ENCODE assay signal across 18 mouse cellular contexts in the genomic region with DNA sequence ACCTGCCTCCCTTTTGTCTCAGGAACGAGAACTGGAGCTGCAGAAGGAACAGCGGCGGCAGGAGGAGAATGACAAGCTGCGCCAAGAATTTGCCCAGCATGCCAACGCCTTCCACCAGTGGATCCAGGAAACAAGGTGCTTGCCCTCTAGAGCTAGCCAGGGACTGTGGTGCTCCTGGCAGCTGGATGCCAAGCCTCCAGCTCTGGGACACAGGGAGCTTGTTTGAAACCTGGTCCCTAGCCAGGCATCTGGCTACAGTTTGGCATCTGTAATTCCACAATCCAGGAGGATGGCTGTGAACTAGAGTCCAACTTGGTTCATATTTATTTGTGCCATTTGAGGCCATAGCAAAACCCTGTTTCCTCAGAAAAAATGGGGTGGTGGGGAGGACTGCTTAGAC.
"Had no signal": no experiment of that assay in that cellular context is flagged by ENCODE, and none has a peak within 500 bp of the region (broad histone marks: within the 10 kb centered on the region; RNA-seq: fewer than 3 reads in every experiment).

No protein-coding gene starts in this region.

- ATAC-seq: midbrain, embryonic 15.5 days had no signal

- H3K27me3 ChIP-seq: midbrain, embryonic 12.5 days; midbrain, embryonic 15.5 days; neural tube, embryonic 13.5 days; neural tube, embryonic 15.5 days had no signal

- H3K4me3 ChIP-seq: midbrain, embryonic 10.5 days; midbrain, embryonic 12.5 days; midbrain, embryonic 15.5 days; myocyte; neural tube, embryonic 13.5 days; neural tube, embryonic 15.5 days had no signal

- H3K9ac ChIP-seq: lung, embryonic 14.5 days; midbrain, embryonic 12.5 days; midbrain, embryonic 15.5 days; neural tube, embryonic 13.5 days; neural tube, embryonic 15.5 days had no signal

- H3K27ac ChIP-seq: midbrain, embryonic 10.5 days; midbrain, embryonic 12.5 days; midbrain, embryonic 15.5 days; neural tube, embryonic 13.5 days; neural tube, embryonic 15.5 days had no signal

- H3K4me2 ChIP-seq: lung, embryonic 14.5 days; midbrain, embryonic 12.5 days; midbrain, embryonic 15.5 days; neural tube, embryonic 13.5 days; neural tube, embryonic 15.5 days had no signal

- H3K4me1 ChIP-seq: midbrain, embryonic 10.5 days; midbrain, embryonic 12.5 days; midbrain, embryonic 15.5 days; neural tube, embryonic 13.5 days; neural tube, embryonic 15.5 days had no signal

- DNase-seq: lung, adult 18-20 months; lung, embryonic 14.5 days; lung, postnatal 10 days; lung, postnatal 4 days; retina, postnatal 1 day; right cerebral cortex, adult 18-20 months; right cerebral cortex, postnatal 25 days; right cerebral cortex, postnatal 4 days; spleen, adult 18-20 months; thymus, adult 18-20 months; thymus, postnatal 14 days; thymus, postnatal 36 days had no signal

- H3K9me3 ChIP-seq: midbrain, embryonic 10.5 days; midbrain, embryonic 12.5 days; midbrain, embryonic 15.5 days; neural tube, embryonic 13.5 days; neural tube, embryonic 15.5 days had no signal
